Comparison of ENCODE assay signal across 24 mouse cellular contexts in genomic region chr5:34417251-34418008, GRCm38 (mm10). TPM values are rescaled to one million over a fixed set of nuclear protein-coding genes. Genes with fewer than 3 reads are reported as not detected.
DNase-seq lines count a peak whose midpoint lies in the region; ATAC-seq and TF ChIP-seq lines count a peak whose summit lies in the region.
"Had no signal": no experiment of that assay in that cellular context is flagged by ENCODE, and none has a peak within 500 bp of the region (broad histone marks: within the 10 kb centered on the region; RNA-seq: fewer than 3 reads in every experiment).

No protein-coding gene starts in this region.

- peaks cover 13% of the 10 kb centered on the region for H3K36me3 ChIP-seq in liver, adult 2 months (ENCODE audit: control insufficient read depth, insufficient read depth, low read length)
- peaks cover 14% of the 10 kb centered on the region for H3K36me3 ChIP-seq in liver, postnatal 0 days (replicated peaks; ENCODE audit: insufficient read depth, low read length)

- H3K79me2 ChIP-seq in liver, adult 2 months (ENCODE audit: control insufficient read depth, insufficient read depth, low read length) = peaks cover 29% of the 10 kb centered on the region

- H3K4me2 ChIP-seq in liver, postnatal 0 days (ENCODE audit: low read depth, low read length) = no peak overlapping the region
- H3K4me2 ChIP-seq: forebrain, embryonic 13.5 days; heart, embryonic 13.5 days; hindbrain, embryonic 14.5 days had no signal

- 72% methylated on average over 3 of the region's 3 CpGs for whole genome bisulfite sequencing in liver, adult 2 months
- WGBS in liver, postnatal 0 days (ENCODE audit: insufficient replicate concordance) = 88% methylated on average over 3 of the region's 3 CpGs

- ATAC-seq in liver, postnatal 0 days = no peak
- ATAC-seq: forebrain, embryonic 13.5 days; forebrain, embryonic 16.5 days; hindbrain, postnatal 0 days; Patski had no signal

- DNase-seq in adrenal gland, postnatal 10 days = peak; percentile 6
- DNase-seq in adrenal gland, postnatal 14 days = no peak
- peak; percentile 15 to 17 for DNase-seq in kidney, adult 8-10 months
- no peak for DNase-seq in kidney, postnatal 4 days
- peak; percentile 90 for DNase-seq in liver, adult 2 months (ENCODE audit: extremely low read depth, low read depth, low spot score)
- no peak for DNase-seq in liver, postnatal 0 days
- DNase-seq in gastrocnemius, postnatal 4 days (ENCODE audit: low spot score in 2 of 2) = no peak
- DNase-seq: adrenal gland, adult 2 months; adrenal gland, postnatal 36 days; cerebellum, adult 18-20 months; cerebellum, adult 9-10 months; cerebellum, postnatal 14 days; gastrocnemius, postnatal 10 days; gastrocnemius, postnatal 36 days; heart, adult 18-20 months; heart, postnatal 14 days; heart, postnatal 4 days had no signal

- no peak overlapping the region for H3K9ac ChIP-seq in liver, adult 2 months (ENCODE audit: low read depth, low read length)
- no peak overlapping the region for H3K9ac ChIP-seq in liver, postnatal 0 days (replicated peaks)
- H3K9ac ChIP-seq: forebrain, embryonic 13.5 days; heart, embryonic 13.5 days; hindbrain, embryonic 14.5 days had no signal

- peaks cover 10% of the 10 kb centered on the region for H3K4me1 ChIP-seq in liver, adult 2 months (ENCODE audit: control insufficient read depth, insufficient read depth, low read length)
- H3K4me1 ChIP-seq in liver, postnatal 0 days (ENCODE audit: insufficient read depth) = no peaks in the 10 kb centered on the region
- H3K4me1 ChIP-seq: forebrain, embryonic 10.5 days had no signal

- no peak overlapping the region for H3K27ac ChIP-seq in liver, adult 2 months (replicated peaks; ENCODE audit: insufficient read depth, low read depth, low read length)
- H3K27ac ChIP-seq in liver, postnatal 0 days (ENCODE audit: low read depth) = no peak overlapping the region
- H3K27ac ChIP-seq: forebrain, embryonic 10.5 days; forebrain, embryonic 13.5 days; heart, embryonic 13.5 days; hindbrain, embryonic 14.5 days; hindbrain, postnatal 0 days had no signal

- no peak overlapping the region for H3K4me3 ChIP-seq in liver, adult 2 months (ENCODE audit: insufficient read depth, low read depth, low read length)
- H3K4me3 ChIP-seq in liver, postnatal 0 days (ENCODE audit: low read depth, low read length) = no peak overlapping the region
- H3K4me3 ChIP-seq: forebrain, embryonic 10.5 days; forebrain, embryonic 13.5 days; heart, embryonic 13.5 days had no signal

- TF ChIP-seq CTCF in liver, adult 2 months (IDR thresholded peaks at IDR 0.05; ENCODE audit: low read depth, low read length) = no peak
- TF ChIP-seq CTCF in liver, postnatal 0 days (IDR thresholded peaks at IDR 0.05; ENCODE audit: low read depth) = no peak

- no peaks in the 10 kb centered on the region for H3K9me3 ChIP-seq in liver, postnatal 0 days (ENCODE audit: low read length)
- H3K9me3 ChIP-seq: forebrain, embryonic 10.5 days; forebrain, embryonic 13.5 days; heart, embryonic 13.5 days had no signal

- TF ChIP-seq POLR2A in liver, adult 2 months (IDR thresholded peaks at IDR 0.05; ENCODE audit: extremely low read depth, insufficient read depth, low read length) = no peak

- H3K27me3 ChIP-seq in liver, adult 2 months (ENCODE audit: control insufficient read depth, insufficient read depth, low read length) = no peaks in the 10 kb centered on the region
- H3K27me3 ChIP-seq in liver, postnatal 0 days (ENCODE audit: insufficient read depth, low read length) = no peaks in the 10 kb centered on the region
- H3K27me3 ChIP-seq: forebrain, embryonic 13.5 days; heart, embryonic 13.5 days; Patski had no signal

- no peak for TF ChIP-seq EP300 in liver, postnatal 0 days (IDR thresholded peaks at IDR 0.05; ENCODE audit: low read depth)

RNA-seq across cellular contexts. Expression of gene Fam193a, which starts 47.7 kb away (rescaled TPM):
- 10 to 100 TPM; 26.7 to 34.3 TPM for total RNA-seq in adrenal gland, postnatal 10 days (2021)
- 30.4 and 34.1 TPM in 2 replicates for total RNA-seq in adrenal gland, postnatal 14 days (2021)
- total RNA-seq in liver, adult 2 months (2014; rRNA removed) = 10.2 and 12.6 TPM in 2 replicates
- 16.4 and 22.6 TPM in 2 replicates for polyA plus RNA-seq in liver, adult 2 months (2012; rRNA removed)
- polyA plus RNA-seq in liver, postnatal 0 days (2015; fragmentation: Nextera tagmentation; extraction: Ambion mirVana) = 2.2 and 2.7 TPM in 2 replicates
- total RNA-seq in gastrocnemius, postnatal 4 days (2021) = 10 to 100 TPM; 35.8 to 41.1 TPM

Comparison
In these comparisons a context has a peak if more than half of its experiments do, and no peak if none do; other contexts are left out.
1. DNase-seq: peak in adrenal gland, postnatal 10 days (single experiment), kidney, adult 8-10 months (2 of 2) and liver, adult 2 months (single experiment); none in adrenal gland, postnatal 14 days (single experiment), kidney, postnatal 4 days (0 of 2), liver, postnatal 0 days (single experiment) and gastrocnemius, postnatal 4 days (0 of 2).